Mouse (Mus musculus): ENCODE results near the gene Mlph. TPM values are rescaled to one million over a fixed set of nuclear protein-coding genes. Genes with fewer than 3 reads are reported as not detected.

Gene Mlph
- polyA plus RNA-seq (2012; rRNA removed) = 43.8 and 53.0 TPM in 2 replicates

DNA sequence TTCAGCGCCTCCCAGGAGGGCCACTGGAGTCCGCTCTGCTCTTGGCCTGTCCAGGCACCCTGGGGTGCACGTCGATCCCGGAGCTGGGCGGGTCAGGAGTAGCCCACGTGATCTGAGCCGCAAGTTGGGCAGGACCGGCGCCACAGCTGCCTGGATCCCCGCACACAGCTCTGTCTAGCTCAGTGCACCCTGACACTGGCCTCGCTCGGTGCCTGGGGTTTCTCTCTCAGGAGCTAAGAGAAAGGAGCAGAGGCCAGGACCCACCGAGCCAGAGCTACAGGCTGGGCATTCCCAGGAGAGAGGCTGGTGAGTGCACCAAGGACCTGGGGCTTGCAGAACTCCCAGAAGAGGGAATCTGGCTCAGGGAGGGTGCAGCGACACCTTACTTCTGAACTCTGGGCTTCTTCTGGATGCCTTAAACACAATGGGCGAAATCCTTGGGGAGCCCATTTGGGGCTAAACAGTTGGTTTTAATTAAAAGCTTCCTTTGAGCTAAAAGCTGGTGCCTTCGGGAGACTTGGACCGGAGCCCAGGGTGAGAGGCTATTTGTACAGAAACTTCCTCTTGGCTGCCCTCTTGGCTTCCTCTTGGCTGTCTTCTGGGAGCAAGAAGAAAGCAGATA lies at the start of gene Mlph:
Gene Mlph (plus strand): TSS at position 138 of the 622 bp plus-strand sequence.

GRCm38 (mm10) chr1:90952808-90953207 lies 37.9 kb downstream of the Mlph start, which contains the start of gene Prlh:
Prlh (plus strand) TSS chr1:90953108.

GRCm38 (mm10) chr1:90969347-90969784 lies 54.5 kb downstream of the Mlph start, which contains the start of gene Rab17:
Rab17 (minus strand) TSS chr1:90969661.

GRCm38 (mm10) chr1:90998268-90998890 lies 83.5 kb downstream of the Mlph start, which contains the start of gene Lrrfip1:
Lrrfip1 (plus strand) TSS chr1:90998737.

Other genes starting within 250 kb of the Mlph start
- gene Col6a3, start 71.1 kb upstream of the Mlph start, polyA plus RNA-seq (2012; rRNA removed) = 10.8 and 14.4 TPM in 2 replicates
- not detected in 2 replicates for gene Prlh, start 38.0 kb downstream of the Mlph start, polyA plus RNA-seq (2012; rRNA removed)
- gene Rab17, start 54.6 kb downstream of the Mlph start, polyA plus RNA-seq (2012; rRNA removed) = 2.0 and 3.5 TPM in 2 replicates
- gene Lrrfip1, start 83.7 kb downstream of the Mlph start, polyA plus RNA-seq (2012; rRNA removed) = 4.5 and 6.2 TPM in 2 replicates
- not detected in 2 replicates for gene Rbm44, start 230.0 kb downstream of the Mlph start, polyA plus RNA-seq (2012; rRNA removed)

Data from stomach, adult 2 months (tissue).